Mouse (Mus musculus) cerebellum, adult 11 months (tissue): ENCODE measurements at regions not wholly inside any gene's neighbourhood (a gene's known extent, or its start where the extent isn't known, plus 50 kb on each side); places are given as distances from the start of the nearest gene placed in this dataset.

ENCODE experiments used
- DNase-seq: peaks from one replicate; pipeline ENCODE4 v3.0.0; 2022

DNA sequence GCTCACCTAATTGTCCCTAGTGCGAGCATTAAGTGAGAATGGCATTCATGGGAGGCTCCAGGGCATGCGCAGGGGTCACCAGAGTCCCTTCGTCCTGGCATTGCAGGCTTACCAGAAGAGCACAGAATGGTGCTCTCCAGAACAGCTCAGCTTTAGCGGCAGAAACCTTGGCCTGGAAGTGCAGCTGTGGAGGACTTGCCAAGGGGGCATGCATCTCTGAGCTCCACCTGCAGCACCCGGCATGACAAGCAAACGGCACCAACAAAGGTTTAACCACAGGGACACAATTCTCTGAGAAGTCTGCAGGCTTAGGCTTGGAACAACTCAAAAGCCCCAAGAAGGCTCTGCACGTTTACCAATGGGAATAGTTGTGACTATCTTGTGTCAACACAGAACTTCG, 128.4 kb downstream of the Rpap3 start:
- no peak for DNase-seq

DNA sequence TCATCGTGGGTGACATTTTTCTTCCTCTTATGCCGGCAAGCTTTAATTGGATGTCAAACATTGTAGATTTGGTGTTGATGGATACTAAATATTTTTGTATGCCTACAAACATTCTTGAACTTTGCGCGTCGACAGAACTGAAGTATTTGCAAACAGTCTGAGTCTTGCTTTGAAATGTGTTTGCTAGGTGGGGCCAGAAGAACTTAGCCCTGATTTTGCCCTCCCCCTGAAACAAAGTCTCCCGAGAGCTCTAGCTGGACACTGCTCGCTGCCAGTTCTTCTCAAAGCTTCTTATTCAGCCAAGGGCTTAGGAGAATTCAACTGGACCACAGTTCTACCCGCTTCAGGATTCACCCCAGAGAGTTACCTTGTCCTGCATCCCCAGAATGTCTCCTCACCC, 133.0 kb downstream of the Rpap3 start:
- no peak for DNase-seq

DNA sequence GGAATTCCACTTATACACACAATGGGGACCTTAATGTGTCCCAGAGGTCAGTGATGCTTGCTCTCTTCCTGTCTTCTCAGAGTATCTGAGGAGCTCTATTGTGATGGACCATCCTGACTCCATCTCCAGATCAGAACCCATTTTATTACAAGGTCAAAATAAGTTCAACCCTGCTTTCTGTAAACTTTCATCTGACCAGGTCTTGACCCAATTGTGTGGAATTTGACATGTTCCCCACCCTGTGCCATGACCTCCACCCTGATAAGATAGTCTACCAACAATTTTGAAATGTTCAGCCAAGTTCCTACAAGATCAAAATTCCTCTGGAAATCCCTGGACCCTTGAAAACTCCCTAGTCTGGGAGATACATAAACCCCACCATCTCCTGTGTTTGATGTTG, 133.7 kb downstream of the Rpap3 start:
- no peak for DNase-seq

DNA sequence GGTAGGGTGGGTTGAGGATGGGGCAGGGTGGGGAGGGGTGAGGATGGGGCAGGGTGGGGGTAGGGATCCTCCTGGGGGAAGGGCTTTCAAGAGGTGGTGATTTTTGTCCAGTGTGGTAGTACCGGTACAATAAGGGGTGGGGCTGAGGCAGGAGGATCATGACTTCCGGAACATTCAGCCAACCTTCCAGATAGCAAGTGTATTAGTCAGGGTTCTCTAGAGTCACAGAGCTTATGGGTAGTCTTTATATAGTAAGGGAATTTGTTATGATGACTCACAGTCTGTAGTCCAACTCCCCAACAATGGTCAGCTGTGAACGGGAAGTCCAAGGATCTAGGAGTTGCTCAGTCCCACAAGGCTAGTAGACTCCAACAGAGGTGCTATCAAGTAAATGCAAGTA, 145.5 kb downstream of the Rpap3 start:
- no peak for DNase-seq

DNA sequence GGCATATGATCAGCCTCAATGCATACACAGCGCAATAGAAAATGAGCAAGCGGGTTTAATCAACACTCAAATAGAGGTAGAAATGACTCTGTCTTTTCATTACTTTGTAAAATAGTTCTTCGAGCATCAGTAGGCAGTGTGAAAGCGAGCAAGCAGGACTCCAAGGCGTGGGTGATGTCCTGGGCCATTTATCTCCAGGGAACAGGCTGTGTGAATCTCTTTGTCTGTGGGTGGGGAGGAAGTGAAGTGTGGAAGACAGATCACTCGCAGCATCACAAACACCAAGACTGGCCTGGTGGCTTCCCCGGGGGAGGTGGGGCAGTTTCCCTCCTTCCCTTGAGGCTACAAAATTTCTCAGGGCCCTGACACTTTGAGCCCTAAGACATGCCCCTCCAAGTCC, 146.9 kb downstream of the Rpap3 start:
- DNase-seq: no peak

GRCm38 (mm10) chr15:97548354-97548753, 157.3 kb downstream of the Rpap3 start:
- no peak for DNase-seq

- no peak for DNase-seq
Observed at GRCm38 (mm10) chr15:97545034-97545433, 160.6 kb downstream of the Rpap3 start.

GRCm38 (mm10) chr15:97541646-97542045, 164.0 kb downstream of the Rpap3 start:
- DNase-seq: no peak

GRCm38 (mm10) chr15:97536145-97536544, 169.5 kb downstream of the Rpap3 start:
- no peak for DNase-seq

DNA sequence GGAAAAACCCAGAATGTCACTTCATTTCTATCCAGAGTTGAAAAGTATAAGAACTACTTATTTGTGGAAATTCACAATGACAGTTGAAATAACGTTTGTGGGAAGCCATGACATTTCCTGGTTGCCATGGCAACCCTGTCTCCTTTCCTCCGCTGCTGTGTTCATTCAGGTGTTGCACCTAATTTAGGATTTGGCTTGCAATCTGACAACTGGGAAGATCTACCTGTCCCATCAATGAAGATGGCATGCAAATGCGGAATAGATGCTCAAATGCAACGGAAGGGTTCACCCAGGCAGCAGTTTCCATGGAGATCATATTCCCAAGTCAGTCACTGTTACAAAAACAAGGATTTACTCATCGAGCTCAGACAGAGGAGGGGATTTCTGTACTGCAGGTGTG, 170.7 kb downstream of the Rpap3 start:
- no peak for DNase-seq

DNA sequence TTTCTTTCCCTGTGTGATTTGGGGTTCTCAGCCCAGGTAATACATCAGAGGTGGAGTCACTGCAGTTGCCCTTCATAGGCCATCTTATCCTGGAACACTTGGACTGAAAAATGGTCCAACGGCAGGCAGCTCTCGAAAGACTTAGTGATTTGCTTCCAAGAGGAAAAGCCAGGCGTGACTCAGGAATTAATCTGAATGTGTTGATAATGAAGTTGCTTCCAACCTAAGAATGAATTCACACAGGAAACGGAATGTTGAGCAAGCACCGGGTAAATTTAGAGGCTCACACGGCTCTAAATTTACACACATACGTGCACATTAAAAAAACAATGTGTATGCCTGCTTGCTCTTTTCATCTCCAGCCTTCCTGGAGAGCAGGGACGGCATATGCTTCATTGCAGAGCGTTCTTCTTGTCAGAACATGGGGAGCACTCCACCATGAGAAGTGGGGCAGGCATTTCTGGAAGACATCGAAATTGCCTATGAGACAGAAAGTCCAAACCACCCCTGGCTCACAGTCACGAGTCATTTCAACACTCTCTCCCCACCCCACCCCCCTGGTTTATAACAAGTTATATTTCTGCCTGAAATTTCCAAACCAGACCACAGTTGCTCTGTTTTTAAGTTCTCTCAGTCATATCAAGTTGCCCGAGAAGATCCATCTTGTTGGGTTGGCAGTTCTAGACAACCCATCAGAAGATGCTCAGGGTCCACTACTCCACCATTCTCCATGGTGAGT, 171.9 kb downstream of the Rpap3 start:
- DNase-seq: no peak

DNA sequence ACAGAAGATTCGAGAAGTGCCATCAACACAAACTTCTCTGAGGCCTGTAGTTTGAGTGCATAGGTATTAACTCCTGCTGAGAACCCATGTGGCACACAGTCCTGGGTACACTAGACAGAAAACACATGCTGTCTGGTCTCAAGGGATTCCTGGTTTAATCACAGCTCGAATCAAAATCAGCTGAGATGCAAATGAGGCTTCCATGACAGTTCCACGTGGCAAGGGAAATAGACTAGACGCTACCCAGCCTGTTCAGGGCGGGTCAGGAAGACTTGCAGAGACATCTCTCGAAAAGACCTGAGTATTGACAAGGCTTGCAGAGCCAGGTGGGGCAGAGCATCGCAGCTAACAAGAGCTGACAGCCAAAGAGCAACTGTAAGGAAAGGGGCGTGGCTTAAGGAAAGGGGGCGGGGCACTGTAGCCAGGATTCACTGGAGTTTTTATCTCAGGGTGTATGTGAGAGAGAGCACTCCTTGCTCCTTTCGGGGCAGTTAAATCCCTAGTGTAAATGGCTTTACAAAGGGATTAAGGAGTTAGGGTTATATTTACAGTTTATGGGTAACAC, 173.2 kb downstream of the Rpap3 start:
- DNase-seq: no peak

DNA sequence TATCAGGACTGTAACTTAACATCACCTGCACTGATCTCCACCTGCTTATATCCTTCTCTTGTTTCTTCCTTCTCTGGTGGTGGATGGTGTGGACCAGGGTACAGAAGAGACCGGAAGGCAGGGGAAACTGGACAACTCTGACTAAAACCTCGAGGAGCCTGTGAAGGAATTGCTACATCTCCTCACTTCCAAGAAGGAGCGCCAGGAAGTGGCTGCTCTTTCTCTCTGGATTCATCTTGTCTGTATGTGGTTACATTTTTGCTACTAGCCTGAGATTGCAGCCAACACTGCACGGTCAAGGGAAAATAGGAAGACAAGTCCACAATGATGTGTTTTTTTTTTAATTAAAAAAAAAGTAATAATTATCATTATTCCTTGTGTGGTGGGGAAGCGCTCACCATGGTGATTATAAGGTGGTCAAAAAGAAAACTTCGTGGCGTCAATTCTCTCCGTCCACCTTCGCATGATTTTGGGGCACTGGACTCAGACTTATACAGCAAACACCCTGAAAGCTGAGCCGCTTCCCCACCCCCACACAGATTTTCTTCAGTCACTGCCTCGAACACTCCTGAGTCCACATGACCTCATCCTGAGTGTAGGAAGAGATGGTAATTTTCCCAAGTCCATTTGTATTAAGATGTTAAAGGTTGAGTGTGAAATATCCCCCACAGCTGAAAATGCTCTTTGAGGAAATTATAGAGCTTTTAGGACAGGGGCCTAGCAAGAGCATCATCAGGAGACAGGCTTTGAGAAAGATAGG, 177.2 kb downstream of the Rpap3 start:
- no peak for DNase-seq

- DNase-seq: no peak
Observed at GRCm38 (mm10) chr15:97520395-97520794, 185.2 kb downstream of the Rpap3 start.

- DNase-seq: no peak
Observed at GRCm38 (mm10) chr15:97519919-97520345, 185.7 kb downstream of the Rpap3 start.

GRCm38 (mm10) chr15:97517926-97518325, 187.7 kb downstream of the Rpap3 start:
- DNase-seq: no peak

DNA sequence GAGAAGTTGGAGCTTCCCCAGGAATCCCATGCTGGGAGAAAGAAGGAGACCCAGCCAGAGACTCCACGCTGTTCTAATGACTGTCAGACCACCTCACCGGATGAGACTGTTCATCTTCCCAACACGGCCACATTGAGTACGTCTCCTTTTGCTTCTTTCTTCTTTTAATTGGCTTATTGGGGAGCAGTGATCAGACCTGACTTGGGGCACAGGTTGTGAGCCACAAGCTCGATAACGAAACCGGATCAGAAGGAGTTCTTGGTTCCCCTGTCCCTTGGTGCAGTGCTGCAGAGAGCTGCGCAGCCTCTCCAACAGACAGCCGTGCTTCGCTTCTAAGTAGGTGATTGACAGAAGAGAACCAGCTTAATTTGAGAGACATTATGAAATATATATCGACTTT, 188.4 kb downstream of the Rpap3 start:
- no peak for DNase-seq

- DNase-seq: no peak
Observed at GRCm38 (mm10) chr15:97515773-97516172, 189.9 kb downstream of the Rpap3 start.

- DNase-seq: no peak
Observed at GRCm38 (mm10) chr15:97507656-97508306, 197.8 kb downstream of the Rpap3 start.

DNA sequence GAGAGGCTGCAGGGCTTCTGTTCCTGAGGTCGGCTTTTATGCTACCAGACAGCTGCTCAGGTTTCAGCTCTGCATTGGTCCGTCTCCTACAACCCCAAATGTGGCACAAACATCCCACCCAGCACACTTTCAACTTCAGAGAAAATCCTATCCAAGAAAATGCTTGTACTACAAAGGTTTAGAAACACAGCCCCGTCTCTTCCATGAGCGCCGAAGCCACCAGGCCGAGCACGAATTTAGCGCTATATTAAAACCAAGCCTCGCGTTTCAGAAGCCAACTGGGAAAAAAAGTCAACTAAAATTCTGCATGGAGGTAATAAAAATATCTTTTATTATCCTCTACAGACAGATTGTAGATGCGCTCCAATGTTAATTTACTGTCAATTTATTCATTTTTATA, 198.4 kb downstream of the Rpap3 start:
- DNase-seq: no peak

- no peak for DNase-seq
Observed at GRCm38 (mm10) chr15:97505715-97506114, 199.9 kb downstream of the Rpap3 start.

DNA sequence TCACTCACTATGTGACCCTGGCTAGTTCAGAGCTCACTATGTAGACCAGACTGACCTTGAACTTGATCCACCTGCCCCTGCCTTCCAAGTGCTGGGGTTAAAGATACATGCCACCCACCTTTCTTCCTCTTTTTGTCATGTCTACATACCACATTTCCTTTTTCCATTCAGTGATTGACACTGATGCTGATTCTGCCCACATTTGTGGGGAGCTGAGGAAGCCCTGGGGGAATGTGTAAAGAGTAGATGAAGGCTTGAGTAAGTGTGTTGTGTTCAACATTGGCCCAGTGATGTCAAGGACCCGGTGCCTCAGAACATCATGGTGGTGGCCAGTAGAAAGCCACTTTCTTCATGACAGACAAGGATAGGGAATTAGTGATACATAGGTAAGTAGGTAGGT, 201.3 kb downstream of the Rpap3 start:
- no peak for DNase-seq

- DNase-seq: no peak
Observed at GRCm38 (mm10) chr15:97502056-97502455, 203.6 kb downstream of the Rpap3 start.

- no peak for DNase-seq
Observed at GRCm38 (mm10) chr15:97501420-97501819, 204.2 kb downstream of the Rpap3 start.
